Mouse (Mus musculus) liver, embryonic 14.5 days (tissue): ENCODE results near the gene Fxyd7.

ENCODE experiments used
- CTCF ChIP-seq: IDR thresholded peaks from 2 replicates; pipeline ENCODE4 v1.5.1; 2016; ENCODE audit warnings: antibody characterized with exemption, low read depth, control low read depth
- EP300 ChIP-seq: IDR thresholded peaks from 2 replicates; pipeline ENCODE4 v1.6.1; 2016; ENCODE audit warnings: antibody characterized with exemption, low read depth

GRCm38 (mm10) chr7:31060621-31061010, 9.3 kb upstream of the Fxyd7 start:
- TF ChIP-seq CTCF (no peak), EP300 (no peak)
